Mouse (Mus musculus) kidney, adult 2 months (tissue): ENCODE results near the gene Insig1.

Experiments
- CTCF ChIP-seq: fragments of 200-500 bp; conservative IDR thresholded peaks from 2 replicates; pipeline ENCODE4 v1.5.1; 2011; ENCODE audit warnings: low read depth, mild to moderate bottlenecking, control low read depth, low read length, moderate library complexity, mixed read lengths; ENCODE audit not compliant: insufficient read depth, insufficient read length
- POLR2A ChIP-seq: fragments of 200-500 bp; IDR thresholded peaks from one replicate; pipeline ENCODE4 v1.6.1; 2011; ENCODE audit warnings: low read depth, low read length, control low read depth

GRCm38 (mm10) chr5:28043386-28043785 is 27.8 kb upstream of the Insig1 start:
- no peak for TF ChIP-seq CTCF
- TF ChIP-seq POLR2A: no peak
